Mouse (Mus musculus): Measurements from ENCODE around the gene Cul5.

Gene Cul5

DNA sequence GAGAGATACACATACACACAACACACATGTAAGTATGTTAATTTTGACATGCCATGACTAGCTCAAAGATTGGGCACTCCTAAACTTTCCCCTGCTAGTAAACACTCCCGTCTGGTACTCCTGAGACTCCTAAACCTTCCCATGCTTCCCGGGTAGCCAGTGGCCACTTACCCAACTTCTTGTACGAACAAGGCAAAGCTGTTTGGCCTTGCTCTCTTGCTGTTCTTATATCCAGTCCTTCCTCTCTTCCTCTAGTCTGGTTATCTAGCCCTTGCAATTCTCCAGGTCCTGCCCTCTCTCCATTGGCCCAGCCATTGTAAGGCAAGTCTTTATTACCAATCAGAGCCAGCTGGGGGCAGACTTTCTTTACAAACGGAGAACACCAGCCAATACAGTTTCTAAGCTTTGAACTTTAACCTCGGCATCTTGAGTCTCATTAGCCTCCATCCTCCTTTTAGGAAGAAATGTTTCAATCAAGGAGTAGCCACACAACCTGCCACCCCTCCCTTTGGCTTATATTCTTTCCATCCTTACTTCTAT is at the start of gene Cul5:
Gene Cul5, minus strand, starts transcription at position 335 of the 540 bp plus-strand sequence.
- peak; percentile 27 for DNase-seq (ENCODE audit: low spot score)

DNA sequence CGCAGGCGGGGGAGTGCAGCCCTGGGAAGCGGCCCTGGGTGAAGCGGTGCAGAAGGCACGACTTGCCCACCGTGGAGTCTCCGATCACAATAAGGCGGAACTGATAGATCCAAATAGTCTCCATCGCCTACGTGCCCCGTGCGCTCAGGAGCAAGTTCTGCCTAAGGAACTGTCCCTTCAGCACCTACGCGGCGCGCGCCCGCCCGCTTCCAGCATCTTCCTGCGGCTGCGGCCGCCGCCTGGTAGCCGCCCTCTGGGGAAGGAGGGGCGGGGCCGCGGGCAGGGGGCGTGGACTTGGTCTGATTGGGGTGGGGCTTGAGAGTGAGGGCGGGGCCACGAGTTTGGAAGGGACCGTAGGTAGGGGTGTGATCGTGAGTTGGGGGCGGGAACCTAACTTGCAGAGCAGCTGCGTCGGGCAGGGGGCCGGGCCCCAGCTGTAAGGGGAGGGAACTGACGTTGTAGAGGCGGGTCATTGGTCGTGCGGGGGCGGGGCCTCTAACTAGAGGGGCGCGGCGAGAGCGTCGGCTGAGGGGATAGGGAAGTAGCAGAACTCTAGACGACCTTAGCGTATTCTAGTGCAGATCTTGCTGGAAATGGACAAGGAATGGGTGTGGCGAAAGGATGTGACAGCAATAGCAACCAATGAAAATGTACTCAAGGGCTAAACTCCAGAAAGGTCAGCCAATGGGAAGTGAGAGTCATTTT is 36.3 kb upstream of the Cul5 start, which contains the start of gene Rab39:
Gene Rab39, minus strand, starts transcription at position 241 of the 705 bp plus-strand sequence.
- DNase-seq (ENCODE audit: low spot score), result peak; percentile 58

DNA sequence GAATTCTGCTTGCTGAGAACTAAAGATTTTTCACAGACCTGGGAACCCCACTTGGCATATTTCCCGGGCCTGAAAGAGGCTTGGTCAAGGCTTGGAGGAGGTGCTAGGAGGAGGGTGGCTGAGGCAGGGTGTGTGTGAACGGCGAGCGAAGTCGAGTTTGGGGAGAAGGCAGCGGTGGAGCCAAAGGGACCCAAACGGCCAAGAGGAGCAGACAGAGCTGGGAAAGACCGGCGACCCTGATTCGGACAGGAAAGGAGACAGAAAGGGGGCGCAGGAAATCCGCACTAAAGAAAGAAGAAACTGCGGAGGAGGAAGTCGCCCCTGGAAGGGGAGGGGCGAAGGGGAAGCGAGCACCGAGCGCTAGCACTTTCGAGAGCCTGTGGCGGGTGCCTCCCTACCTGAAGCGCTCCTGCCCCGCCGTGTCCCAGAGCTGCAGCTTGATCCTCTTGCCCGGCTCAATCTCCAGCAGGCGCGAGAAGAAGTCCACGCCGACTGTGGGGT is 35.7 kb upstream of the Cul5 start:
- peak; percentile 7 for DNase-seq (ENCODE audit: low spot score)

DNA sequence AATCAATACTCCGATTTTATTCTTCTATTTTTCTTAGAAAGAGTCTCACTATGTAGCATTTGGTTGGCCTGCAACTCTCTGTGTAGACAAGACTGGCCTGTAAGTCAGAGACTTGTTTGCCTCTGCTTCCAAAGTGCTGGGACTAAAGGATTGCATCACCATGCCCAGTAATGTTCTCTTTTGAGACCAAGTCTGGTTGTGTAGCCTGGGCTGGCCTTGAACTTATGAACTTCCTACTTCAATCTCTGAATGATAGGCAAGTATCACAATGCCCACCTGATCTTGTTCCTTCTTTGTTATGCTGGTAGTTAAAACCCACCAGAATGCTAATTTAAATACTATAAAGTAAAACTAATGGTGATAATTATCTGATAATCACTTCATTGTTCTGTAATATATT is 33.2 kb upstream of the Cul5 start:
- no peak for DNase-seq (ENCODE audit: low spot score)

DNA sequence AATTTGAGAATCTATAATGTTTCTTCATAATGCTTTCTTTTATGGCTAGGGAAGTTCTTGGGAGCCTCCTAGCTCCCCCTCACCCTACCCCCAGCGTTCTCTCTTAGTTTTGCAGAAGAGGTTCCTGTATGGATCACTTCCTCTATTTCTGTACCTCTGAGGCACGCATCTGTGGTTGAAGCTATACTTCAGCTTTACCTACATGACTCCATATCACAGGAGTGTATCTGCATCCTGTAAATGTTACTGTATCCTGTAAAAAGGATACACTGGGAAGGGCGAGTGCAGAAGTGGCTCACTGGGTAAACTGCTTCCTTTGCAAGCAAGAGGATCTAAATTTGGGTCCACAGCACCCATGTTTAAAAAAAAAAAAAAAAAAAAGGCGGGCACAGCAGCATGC is 30.7 kb upstream of the Cul5 start:
- no peak for DNase-seq (ENCODE audit: low spot score)

DNA sequence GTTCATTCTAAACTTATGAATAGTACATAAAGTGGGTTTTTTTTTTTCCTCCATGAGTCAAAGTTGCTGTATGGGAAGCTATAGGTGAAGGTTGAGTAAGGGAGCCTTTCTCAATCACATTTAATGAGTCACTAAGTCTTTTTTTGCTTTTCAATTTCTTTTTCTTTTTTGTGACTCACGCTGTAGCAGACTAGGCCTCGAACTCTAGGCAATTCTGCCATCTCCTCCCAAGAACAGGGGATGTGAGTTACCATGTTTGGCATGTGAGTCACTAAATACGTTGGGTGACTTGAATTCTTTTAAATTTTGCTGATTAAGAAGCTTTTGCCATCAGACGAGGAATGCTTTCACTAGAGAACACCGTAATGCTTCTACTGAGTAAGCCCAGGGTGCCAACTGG is 26.0 kb upstream of the Cul5 start:
- DNase-seq (ENCODE audit: low spot score), result no peak

DNA sequence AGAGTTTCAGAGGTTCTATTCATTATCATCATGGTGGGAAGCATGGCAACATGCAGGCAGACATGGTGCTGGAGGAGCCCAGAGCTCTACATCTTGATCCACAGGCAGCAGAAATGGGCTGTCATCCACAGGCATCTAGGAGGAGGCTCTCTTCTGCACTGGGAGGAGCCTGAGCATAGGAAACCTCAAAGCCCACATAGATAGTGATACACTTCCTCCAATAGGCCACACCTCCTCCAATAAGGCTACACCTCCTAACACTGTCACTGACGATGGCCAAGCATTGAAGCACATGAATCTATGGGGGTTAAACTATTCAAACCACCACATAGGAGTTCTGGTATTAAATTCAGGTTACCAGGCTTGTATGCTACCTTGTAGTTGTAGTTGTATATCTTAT is 23.9 kb upstream of the Cul5 start:
- no peak for DNase-seq (ENCODE audit: low spot score)

DNA sequence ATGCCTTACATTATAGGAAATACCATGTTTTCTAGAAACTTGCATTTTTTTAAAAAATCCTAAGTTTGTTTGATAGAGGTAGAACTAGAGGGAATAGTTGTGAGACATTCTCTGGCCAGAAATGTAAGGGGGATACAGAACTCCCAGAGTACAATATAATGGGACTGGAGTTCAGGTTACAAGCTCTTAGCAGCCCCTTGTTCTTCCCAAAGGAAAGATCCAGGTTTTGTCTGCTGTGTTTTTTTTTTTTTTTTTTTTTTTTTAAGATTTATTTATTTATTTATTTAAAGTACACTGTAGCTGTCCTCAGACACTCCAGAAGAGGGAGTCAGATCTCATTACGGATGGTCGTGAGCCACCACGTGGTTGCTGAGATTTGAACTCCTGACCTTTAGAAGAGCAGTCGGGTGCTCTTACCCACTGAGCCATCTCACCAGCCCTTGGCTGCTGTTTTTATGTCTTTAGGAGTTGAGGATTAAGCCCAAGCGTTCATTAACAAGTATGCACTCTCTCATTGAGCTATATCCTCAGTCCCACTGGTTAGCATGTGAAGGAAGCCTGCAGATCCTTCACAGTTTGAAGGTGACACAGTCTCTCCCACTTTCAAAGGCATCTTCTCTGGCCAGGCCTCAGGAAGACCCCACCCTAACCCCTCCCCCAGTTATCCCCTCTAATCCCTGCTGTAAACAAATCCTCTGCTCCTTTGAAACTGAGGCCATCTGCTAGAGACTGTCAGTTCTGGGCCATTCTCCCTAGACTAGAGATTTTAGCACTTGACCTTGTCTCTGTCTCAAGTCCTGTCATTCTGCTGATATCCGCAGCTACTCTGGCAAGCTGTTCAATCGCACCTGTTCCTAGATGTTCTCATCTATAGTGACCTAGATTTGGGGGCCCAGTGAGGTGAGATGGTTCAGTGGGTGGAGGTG is 22.2 kb upstream of the Cul5 start:
- DNase-seq (ENCODE audit: low spot score), result no peak

DNA sequence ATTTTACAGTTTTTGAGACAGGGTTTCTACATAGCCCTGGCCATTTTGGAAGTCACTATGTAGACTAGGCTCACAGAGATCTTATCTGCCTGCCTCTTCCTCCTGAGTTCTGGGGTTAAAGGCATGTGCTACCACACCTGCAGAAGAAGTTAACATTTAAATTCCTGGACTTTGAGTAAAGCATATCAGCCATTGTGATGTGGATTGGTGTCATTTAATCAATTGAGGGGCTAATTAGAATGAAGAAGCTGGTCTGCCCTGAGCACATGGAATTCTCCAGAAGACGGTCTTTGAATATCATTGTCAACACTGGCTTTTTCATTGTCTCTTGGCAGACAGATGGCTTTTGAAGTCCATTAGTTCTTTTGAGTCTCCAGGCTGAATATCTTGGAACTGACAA is 11.0 kb upstream of the Cul5 start:
- DNase-seq (ENCODE audit: low spot score), result no peak

DNA sequence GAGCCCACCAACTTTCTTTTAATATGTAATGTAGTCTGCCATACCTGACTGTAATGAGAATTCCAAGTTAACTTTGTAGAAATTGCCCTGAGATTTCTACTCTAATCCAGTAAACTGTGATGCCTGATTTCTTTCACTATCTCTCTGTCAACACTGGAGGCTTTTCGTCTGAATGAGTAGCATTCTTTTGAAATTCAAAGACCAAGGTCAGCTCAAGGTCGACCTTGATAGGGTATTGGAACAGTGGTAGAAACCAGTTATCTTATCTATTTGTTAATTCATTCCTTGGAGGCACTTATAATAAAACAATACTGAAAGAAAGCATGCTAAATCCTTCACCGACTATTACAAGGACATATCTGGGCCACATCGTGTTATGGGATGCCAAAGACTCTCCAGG is 7.1 kb upstream of the Cul5 start:
- DNase-seq (ENCODE audit: low spot score), result no peak

DNA sequence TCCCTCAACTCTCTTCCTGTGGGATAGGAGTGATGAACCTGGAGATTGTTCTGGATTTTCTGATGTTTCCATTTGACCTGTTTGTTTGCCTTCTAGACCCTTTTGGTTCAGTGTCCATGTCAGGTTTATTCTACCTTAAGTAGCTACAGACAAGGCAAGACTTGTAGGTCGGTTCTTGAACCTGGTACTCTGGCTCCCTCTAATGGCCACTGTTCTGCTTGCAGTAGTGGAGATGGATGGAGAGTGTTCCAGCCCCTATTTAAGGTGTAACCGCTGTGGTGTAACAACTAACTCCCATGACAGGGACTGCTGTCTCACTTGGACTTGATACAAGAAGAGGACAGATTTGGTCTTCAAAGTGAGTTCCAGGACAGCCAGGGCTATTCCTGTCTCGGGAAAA is 3.8 kb upstream of the Cul5 start:
- peak; percentile 82 for DNase-seq (ENCODE audit: low spot score)

DNA sequence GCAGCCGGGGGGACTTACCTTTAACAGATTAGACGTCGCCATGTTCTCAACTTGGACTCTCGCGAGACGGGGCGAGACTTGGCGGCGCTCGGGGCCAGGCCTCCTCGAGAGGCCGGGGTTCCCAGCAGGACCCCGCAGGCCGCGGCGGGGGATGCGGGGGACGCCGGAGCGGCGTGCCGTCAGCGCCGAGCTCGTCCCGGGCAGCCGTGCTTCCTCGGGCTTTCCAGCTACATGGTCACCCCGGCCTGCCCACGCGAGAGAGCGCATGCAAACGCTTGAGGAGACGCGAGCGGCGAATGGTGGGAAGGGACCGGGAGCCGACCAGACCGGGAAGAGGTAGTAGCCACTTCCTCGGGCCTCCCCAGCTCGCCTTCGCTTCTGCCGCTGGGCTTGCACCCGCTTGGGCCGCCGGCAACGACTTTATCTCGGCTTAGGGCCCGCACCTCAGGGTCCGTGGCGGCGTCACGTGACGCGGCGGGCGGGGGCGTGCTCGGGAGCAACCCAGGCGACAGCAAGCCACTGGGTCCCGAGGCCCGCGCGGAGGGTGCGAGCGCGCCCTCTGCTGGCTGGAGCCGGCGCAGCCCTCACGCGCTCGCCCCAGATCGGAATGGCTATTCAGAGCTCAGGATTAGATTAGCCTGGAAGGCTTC is 2.7 kb downstream of the Cul5 start:
- peak; percentile 95 for DNase-seq (ENCODE audit: low spot score)

DNA sequence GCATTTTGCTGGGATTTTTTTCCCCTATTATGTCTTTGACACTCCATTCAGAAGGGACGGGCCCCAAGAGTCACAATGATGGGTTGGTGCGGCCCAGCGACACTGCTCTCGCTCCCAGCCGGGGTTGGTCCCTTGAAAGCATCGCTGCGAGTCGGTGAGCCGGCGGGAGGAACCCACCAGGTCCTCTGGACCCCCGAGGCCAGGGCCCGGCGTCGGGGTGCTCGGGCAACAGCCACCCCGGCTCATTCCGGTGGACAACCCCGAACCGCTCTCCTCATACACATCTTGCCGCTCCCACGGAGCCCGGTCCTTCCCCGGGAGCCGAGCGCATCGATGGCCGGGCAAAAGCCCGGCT is 3.2 kb downstream of the Cul5 start:
- no peak for DNase-seq (ENCODE audit: low spot score)

DNA sequence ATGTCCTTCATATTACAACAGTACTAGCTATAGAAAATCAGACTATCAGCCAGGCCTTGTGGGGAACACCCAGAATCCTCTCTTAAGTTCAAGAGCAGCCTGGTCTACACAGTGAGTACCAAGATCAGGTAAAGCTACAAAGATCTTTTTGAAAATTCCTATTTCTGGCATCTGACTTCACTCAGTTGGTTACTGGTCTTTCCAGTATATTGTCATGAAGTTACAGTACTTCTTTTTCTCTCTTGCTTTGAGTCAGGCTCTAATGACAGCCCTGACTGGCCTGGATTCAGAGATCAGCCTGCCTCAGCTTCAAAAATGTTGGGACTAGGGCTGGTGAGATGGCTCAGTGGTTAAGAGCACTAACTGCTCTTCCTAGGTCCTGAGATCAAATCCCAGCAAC is 4.4 kb downstream of the Cul5 start:
- DNase-seq (ENCODE audit: low spot score), result no peak

DNA sequence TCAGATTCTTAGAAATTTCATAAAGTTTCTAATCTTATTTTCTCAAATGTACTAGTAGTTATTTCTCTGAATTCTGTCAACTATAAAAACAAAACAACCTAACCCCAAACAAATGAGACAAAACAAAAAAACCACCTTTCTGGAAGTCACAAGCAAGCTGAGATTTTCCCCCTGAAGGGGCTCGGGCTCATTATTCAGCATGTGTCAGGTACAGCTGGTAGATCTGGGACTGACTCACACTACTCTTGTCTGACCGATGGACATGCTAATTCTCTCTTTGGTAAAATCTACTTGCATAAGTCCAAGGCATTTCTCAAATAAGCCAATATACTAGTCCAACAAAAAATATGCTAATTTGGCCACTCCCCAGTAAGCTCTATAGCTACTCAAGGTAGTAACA is 5.0 kb downstream of the Cul5 start:
- no peak for DNase-seq (ENCODE audit: low spot score)

DNA sequence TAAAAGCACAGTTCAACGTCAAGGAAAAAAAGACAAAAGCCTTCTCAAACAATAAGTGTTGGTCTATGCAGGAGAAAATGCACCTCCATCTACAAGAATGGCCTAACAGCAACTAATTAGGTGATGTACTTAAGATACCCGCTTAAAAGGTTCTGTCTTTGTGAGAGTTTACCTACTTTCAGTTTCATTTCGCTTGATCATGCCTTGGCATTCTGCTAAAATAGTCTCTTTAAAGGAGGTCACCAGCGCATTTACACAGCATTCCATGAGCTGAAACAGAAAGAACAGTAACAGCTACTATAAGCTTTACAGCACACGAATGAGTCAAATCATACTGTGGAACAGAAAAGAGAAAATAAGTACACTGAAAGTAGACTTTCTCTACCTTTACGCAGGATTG is 35.0 kb downstream of the Cul5 start:
- no peak for DNase-seq (ENCODE audit: low spot score)

DNA sequence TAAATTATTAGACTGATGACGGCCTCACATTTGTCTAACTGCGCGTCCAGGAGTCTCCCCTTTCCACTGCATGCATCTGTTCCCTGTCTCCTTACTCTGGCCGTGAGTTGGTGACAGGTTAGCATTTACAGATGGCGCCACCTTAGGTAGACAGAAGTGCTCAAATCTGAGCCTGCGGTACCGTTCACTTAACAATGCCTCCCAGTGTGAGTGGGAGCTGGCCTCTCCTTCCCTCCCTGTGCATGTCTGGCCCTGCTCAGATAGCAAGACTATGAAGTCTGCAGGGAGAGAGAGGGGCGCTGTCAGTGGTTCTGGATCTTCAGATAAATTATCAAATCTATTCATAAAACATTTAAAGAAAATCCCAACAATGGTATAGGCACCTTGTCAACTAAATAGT is 54.6 kb downstream of the Cul5 start:
- no peak for DNase-seq (ENCODE audit: low spot score)

DNA sequence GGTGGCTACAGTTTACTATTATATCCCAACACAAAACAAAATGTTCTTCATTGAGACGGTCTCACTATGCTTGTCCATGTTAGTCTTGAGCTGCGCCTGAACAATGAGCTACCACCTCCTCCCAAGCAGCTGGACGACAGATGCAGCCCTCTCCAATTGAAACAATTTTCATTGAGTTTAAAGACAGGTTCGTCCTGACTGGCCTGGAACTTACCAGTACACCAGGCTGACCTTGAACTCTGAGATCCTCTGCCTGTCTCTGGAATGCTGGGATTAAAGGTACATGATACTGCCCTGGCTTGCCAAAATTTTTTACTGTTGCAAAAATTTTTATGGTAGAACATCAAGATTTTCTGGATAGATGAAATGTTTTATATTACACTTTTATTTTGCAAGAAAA is 55.5 kb downstream of the Cul5 start:
- no peak for DNase-seq (ENCODE audit: low spot score)

DNA sequence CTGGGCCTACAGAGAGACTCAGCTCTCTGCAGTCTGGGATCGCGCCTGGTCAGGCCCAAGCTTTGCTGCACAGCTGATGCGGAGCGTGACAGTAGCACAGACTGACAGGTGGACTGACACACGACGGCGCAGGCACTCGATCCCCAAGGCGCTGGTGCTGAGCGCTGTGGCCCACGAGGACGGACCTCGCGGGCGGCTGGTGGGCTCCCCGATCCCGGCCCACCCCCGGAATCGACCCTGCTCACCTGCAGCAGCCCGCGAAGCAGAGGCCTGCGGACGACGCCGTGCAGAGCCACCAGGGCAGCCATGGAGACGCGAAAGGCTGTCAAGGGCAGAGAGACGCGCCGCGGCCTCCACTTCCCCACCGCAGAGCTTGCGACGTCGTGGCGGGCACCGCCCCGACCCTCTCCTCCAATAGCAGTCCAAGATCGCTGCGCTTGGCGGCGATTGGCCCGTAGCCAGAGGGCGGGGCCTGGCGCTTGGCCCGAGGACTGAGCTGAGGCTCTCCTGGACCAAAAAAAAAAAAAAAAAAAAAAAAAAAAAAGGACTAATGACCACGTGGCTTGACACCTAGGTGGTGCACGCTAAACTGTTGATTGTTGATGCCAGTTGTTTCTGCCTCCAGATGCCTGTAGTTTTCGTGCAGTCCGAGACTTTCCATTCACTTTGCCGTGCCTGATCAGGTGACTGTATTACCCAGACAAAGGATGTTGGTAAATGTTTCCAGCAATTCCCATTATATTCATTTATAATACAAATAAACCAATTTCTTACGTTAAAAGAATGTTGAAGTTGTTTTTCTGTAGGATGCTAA is 59.6 kb downstream of the Cul5 start, which contains the start of gene Acat1:
Gene Acat1, minus strand, starts transcription at position 415 of the 814 bp plus-strand sequence.
- DNase-seq (ENCODE audit: low spot score), result peak; percentile 95

DNA sequence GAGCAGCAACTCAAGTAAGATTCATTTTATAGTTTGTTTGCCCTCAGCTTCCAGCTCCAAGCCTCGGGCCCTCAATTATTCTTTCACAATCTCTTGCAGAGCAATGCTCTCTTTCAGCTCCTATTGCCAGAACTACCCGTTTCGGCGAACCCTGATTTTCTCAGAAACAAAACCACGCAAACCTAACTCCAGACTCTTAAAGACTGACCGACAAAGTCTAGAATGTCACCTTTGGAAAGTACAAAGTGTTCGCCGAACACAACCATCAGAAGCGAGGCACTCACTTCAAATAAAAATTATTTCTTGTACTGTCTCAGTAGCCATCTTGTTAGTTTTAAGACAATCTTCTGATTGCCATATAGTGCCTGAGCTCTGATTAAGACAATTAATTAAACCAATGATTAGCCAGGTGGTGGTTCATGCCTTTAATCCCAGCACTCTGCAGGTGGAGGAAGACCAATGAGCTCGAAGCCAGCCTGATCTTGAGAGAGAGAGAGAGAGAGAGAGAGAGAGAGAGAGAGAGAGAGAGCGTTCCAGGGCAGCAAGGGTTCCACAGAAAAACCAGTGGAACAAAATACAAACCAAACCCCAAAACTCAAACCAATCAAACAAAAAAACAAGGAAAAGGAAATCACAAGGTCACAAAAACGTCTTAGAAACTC is 60.4 kb downstream of the Cul5 start:
- DNase-seq (ENCODE audit: low spot score), result no peak

DNA sequence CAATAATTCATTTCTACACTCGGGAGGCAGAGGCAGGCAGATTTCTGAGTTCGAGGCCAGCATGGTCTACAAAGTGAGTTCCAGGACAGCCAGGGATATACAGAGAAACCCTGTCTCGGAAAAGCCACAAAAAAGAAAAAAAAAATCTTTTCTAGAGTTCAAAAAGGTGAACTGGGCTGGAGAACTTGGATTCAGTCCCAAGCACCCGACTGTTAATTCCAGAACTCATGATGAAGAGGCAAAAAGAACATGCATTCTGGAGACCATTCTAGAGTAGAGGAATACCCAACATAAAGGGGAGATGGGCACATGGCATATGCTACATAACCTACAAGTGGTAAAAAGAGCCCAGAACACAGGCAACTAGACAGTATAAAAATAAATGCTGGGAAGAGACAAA is 62.0 kb downstream of the Cul5 start:
- no peak for DNase-seq (ENCODE audit: low spot score)
